Mouse (Mus musculus) bone marrow macrophage, adult 2 months (primary cell): ENCODE measurements around the gene Hif3a.

Source experiments
- CTCF ChIP-seq: IDR thresholded peaks from 2 replicates; pipeline ENCODE4 v1.5.1; 2012; ENCODE audit warnings: low read depth, mild to moderate bottlenecking, low read length, moderate library complexity
- POLR2A ChIP-seq: IDR thresholded peaks from 2 replicates; pipeline ENCODE4 v1.6.1; 2012; ENCODE audit warnings: mild to moderate bottlenecking, low read depth, low read length, borderline replicate concordance

DNA sequence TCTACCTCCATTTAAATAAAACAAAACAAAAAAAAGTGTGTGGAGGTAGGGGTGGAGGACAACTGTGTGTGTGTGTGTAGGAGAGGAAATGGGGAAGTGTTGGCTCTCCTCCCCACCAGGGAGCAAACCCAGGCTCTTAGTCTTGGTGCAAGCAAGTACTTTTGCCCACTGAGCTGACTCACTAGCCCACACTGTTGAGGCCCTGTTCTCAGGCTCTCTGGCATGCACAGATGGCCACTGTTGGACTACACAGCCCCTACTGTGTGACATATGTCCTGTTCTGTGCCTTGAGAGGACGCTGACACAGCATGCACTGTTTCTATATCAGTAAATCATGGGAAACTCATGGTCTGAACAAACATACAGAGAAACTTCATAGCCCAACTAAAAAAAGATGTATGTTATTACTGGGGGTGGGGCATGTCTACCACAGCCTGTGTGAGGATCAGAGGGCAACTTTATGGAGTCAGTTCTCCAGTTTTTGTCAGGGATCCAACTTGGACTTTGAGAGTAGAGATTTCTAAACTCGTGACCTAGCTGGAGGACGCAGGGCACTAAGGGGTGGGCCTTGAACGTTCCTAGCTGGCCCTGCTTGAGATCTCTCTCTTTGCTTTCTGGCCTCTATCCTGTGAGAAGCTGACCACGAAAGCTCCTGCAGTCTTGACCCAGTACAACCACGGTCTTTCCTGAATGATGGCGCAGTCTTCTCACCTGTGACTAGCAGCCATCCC is 58.8 kb downstream of the Hif3a start:
- TF ChIP-seq CTCF: no peak
- no peak for TF ChIP-seq POLR2A
